Mouse (Mus musculus): ENCODE data around the gene Itga6. TPM values are rescaled to one million over a fixed set of nuclear protein-coding genes. Genes with fewer than 3 reads are reported as not detected.

Gene Itga6
- polyA plus RNA-seq, 1 experiment from 2014 or later = 17.7 TPM

DNA sequence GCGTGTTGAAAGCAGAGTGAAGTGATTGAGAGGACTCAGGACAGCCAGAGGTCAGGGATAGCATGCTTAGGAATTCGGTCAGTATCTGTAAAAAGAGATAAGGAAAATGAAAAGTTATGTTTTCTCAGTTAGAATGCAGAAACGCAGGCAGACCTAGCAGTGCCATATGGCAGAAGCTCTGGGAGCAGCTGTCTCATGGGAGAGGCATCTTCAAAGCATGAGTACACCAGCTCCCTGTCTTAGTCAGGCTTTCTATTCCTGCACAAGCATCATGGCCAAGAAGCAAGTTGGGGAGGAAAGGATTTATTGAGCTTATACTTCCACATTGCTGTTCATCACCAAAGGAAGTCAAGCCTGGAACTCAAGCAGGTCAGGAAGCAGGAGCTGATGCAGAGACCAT lies 119.6 kb downstream of the Itga6 start:
- Histone ChIP-seq H3K9me3 (replicated peaks; ENCODE audit: control insufficient read depth, low read length, poor library complexity, severe bottlenecking) (no peaks in the 10 kb centered on the region), H3K9ac (ENCODE audit: low read depth, low read length) (no peak overlapping the region), H3K4me2 (ENCODE audit: low read length) (no peak overlapping the region), H3K4me3 (ENCODE audit: low read depth, low read length) (no peak overlapping the region), H3K27ac (ENCODE audit: low read length) (no peak overlapping the region), H3K4me1 (ENCODE audit: control insufficient read depth, insufficient read depth, low read length) (no peaks in the 10 kb centered on the region), H3K36me3 (ENCODE audit: control insufficient read depth, insufficient read depth, low read length) (no peaks in the 10 kb centered on the region), H3K27me3 (ENCODE audit: control insufficient read depth, insufficient read depth, low read depth, low read length) (no peaks in the 10 kb centered on the region)
- ATAC-seq = no peak
- 71% methylated on average over 3 of the region's 3 CpGs for WGBS

DNA sequence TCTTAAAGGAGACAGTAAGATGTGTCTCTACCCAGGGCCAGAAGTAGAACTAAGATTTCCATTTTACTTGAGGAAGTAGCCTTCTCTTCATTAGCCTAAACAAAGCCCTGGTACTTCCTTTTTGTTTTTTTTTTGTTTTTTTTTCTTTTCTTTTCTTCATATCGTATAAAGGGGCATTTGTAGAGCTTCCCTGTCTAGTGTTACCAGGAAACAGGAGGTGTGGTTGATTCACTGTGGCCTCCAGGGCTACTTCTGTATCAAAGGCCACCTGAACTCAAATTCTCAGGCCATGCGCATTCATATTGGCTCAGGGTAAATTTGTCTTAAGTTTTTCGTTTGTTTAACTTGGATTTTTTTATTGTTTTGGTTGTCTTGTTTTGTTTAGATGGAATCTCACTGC lies 120.5 kb downstream of the Itga6 start:
- H3K36me3 ChIP-seq (ENCODE audit: control insufficient read depth, insufficient read depth, low read length) = no peaks in the 10 kb centered on the region
- no peaks in the 10 kb centered on the region for H3K4me1 ChIP-seq (ENCODE audit: control insufficient read depth, insufficient read depth, low read length)
- no peak overlapping the region for H3K27ac ChIP-seq (ENCODE audit: low read length)
- no peaks in the 10 kb centered on the region for H3K9me3 ChIP-seq (replicated peaks; ENCODE audit: control insufficient read depth, low read length, poor library complexity, severe bottlenecking)
- no peak overlapping the region for H3K4me2 ChIP-seq (ENCODE audit: low read length)
- no peak overlapping the region for H3K4me3 ChIP-seq (ENCODE audit: low read depth, low read length)
- no peak for ATAC-seq
- WGBS = 75% methylated on average over 3 of the region's 3 CpGs
- no peaks in the 10 kb centered on the region for H3K27me3 ChIP-seq (ENCODE audit: control insufficient read depth, insufficient read depth, low read depth, low read length)
- no peak overlapping the region for H3K9ac ChIP-seq (ENCODE audit: low read depth, low read length)

DNA sequence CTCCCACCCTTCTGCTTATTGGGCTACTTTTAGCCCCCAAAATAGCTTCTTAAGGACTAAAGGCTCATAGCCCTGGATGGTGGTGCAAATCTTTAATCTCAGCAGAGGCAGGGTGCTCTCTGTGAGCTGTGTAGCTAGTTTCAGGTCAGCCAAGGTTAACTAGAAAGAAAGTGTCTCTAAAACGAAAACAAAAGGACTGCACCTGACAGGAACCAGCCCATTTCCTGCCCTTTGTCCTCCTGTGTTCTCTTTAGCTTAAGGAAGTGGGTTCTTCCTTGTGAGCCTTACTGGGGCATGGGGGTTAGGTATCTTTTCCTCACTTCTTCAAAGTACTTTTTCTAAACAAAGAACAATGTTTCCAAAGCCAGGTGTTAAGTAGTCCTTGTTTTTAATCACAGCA lies 121.1 kb downstream of the Itga6 start:
- Histone ChIP-seq H3K27me3 (ENCODE audit: control insufficient read depth, insufficient read depth, low read depth, low read length) (no peaks in the 10 kb centered on the region), H3K4me1 (ENCODE audit: control insufficient read depth, insufficient read depth, low read length) (no peaks in the 10 kb centered on the region), H3K4me2 (ENCODE audit: low read length) (no peak overlapping the region), H3K27ac (ENCODE audit: low read length) (no peak overlapping the region), H3K36me3 (ENCODE audit: control insufficient read depth, insufficient read depth, low read length) (no peaks in the 10 kb centered on the region), H3K9me3 (replicated peaks; ENCODE audit: control insufficient read depth, low read length, poor library complexity, severe bottlenecking) (no peaks in the 10 kb centered on the region), H3K9ac (ENCODE audit: low read depth, low read length) (no peak overlapping the region), H3K4me3 (ENCODE audit: low read depth, low read length) (no peak overlapping the region)
- no peak for ATAC-seq
- 58% methylated on average over 1 of the region's 1 CpGs for WGBS

DNA sequence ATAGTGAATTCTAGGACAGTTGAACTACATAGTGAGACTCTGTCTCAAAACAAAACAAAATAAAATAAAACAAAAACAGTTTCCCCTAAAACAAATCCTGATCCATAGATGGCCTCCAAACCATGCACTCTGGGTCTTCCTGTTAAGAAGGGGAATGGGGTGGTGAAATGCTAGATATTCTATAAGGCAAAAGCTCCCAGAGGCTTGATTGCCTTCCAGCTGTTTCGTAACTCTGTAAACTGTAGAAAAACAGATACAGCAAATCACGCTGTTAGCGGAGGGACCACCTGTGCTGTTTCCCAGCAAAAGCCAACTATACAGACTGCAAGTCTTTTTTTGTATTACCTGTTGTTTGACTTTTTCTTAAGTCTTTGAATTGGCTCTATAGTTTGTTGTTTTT lies 121.6 kb downstream of the Itga6 start:
- ATAC-seq = no peak

DNA sequence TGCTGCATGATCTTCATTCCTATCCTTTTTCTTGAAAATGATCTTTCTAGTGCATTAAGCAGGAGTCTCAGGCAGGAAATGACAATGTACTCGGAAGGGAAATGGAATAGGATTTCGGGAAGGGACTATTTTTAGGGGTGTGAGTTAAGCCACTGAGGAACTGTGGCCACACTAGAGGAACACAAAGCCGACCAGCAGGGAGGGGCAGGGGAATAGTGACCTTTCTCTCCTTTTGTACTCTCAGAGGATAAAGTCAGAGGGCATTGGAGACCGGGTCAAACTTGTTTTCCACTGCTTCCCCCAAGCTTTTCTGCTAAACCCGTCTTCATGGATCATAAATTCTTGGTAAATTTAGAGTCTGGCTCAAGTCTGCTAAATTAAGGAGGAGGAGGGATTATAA lies 122.1 kb downstream of the Itga6 start:
- no peaks in the 10 kb centered on the region for H3K36me3 ChIP-seq (ENCODE audit: control insufficient read depth, insufficient read depth, low read length)
- H3K27me3 ChIP-seq (ENCODE audit: control insufficient read depth, insufficient read depth, low read depth, low read length) = no peaks in the 10 kb centered on the region
- H3K4me1 ChIP-seq (ENCODE audit: control insufficient read depth, insufficient read depth, low read length) = no peaks in the 10 kb centered on the region
- no peak overlapping the region for H3K9ac ChIP-seq (ENCODE audit: low read depth, low read length)
- H3K9me3 ChIP-seq (replicated peaks; ENCODE audit: control insufficient read depth, low read length, poor library complexity, severe bottlenecking) = no peaks in the 10 kb centered on the region
- no peak overlapping the region for H3K4me2 ChIP-seq (ENCODE audit: low read length)
- no peak overlapping the region for H3K27ac ChIP-seq (ENCODE audit: low read length)
- WGBS = 5% methylated on average over 5 of the region's 5 CpGs
- no peak for ATAC-seq
- no peak overlapping the region for H3K4me3 ChIP-seq (ENCODE audit: low read depth, low read length)

More for the DNA sequence above, 121.6 kb downstream of the Itga6 start:
- Histone ChIP-seq H3K9me3 (replicated peaks; ENCODE audit: control insufficient read depth, low read length, poor library complexity, severe bottlenecking) (no peaks in the 10 kb centered on the region), H3K4me1 (ENCODE audit: control insufficient read depth, insufficient read depth, low read length) (no peaks in the 10 kb centered on the region), H3K4me2 (ENCODE audit: low read length) (no peak overlapping the region), H3K27me3 (ENCODE audit: control insufficient read depth, insufficient read depth, low read depth, low read length) (no peaks in the 10 kb centered on the region), H3K9ac (ENCODE audit: low read depth, low read length) (no peak overlapping the region), H3K27ac (ENCODE audit: low read length) (no peak overlapping the region), H3K4me3 (ENCODE audit: low read depth, low read length) (no peak overlapping the region), H3K36me3 (ENCODE audit: control insufficient read depth, insufficient read depth, low read length) (no peaks in the 10 kb centered on the region)
- WGBS = 91% methylated on average over 3 of the region's 3 CpGs

DNA sequence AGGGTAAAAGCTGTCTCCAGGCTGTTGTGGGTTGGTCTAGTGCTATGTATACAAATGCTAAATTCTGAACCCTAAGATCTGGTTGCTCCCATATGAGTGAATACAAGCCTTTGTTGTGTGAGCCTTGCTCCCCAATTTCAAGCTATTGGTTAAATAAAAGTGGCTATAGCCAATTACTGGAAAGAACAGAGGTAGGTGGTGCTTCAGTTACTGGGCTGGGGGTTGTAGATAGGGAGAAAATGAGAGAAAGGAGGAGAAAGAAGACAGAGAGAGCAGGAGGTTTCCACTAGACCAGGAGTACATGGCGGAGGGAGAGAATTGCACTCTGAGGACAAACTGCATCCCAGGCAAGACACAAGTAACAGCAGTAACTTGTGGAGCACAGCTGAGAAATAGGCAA lies 122.8 kb downstream of the Itga6 start:
- Histone ChIP-seq H3K9me3 (replicated peaks; ENCODE audit: control insufficient read depth, low read length, poor library complexity, severe bottlenecking) (no peaks in the 10 kb centered on the region), H3K4me1 (ENCODE audit: control insufficient read depth, insufficient read depth, low read length) (no peaks in the 10 kb centered on the region), H3K4me3 (ENCODE audit: low read depth, low read length) (no peak overlapping the region), H3K36me3 (ENCODE audit: control insufficient read depth, insufficient read depth, low read length) (no peaks in the 10 kb centered on the region), H3K4me2 (ENCODE audit: low read length) (no peak overlapping the region), H3K27me3 (ENCODE audit: control insufficient read depth, insufficient read depth, low read depth, low read length) (no peaks in the 10 kb centered on the region), H3K27ac (ENCODE audit: low read length) (no peak overlapping the region), H3K9ac (ENCODE audit: low read depth, low read length) (no peak overlapping the region)
- 96% methylated on average over 1 of the region's 1 CpGs for WGBS
- no peak for ATAC-seq

DNA sequence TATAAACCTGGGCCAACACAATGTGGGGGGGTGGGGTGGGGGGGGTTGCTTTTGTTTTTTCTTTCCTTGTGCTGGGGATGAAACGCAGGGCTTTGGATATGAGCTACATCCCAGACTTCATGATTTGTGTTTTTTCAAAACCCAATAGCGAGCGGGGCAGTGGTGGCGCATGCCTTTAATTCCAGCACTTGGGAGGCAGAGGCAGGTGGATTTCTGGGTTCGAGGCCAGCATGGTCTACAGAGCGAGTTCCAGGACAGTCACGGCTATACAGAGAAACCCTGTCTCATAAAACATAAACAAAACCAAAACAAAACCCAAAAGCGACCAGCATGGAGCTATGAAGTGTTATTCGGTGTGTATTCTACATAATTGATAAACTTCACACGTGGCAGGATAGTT lies 126.7 kb downstream of the Itga6 start:
- Histone ChIP-seq H3K9me3 (replicated peaks; ENCODE audit: control insufficient read depth, low read length, poor library complexity, severe bottlenecking) (no peaks in the 10 kb centered on the region), H3K9ac (ENCODE audit: low read depth, low read length) (no peak overlapping the region), H3K4me3 (ENCODE audit: low read depth, low read length) (no peak overlapping the region), H3K4me1 (ENCODE audit: control insufficient read depth, insufficient read depth, low read length) (peaks cover 5% of the 10 kb centered on the region; the same call in 1 of the 2 replicates), H3K27me3 (ENCODE audit: control insufficient read depth, insufficient read depth, low read depth, low read length) (no peaks in the 10 kb centered on the region), H3K27ac (ENCODE audit: low read length) (no peak overlapping the region), H3K36me3 (ENCODE audit: control insufficient read depth, insufficient read depth, low read length) (no peaks in the 10 kb centered on the region), H3K4me2 (ENCODE audit: low read length) (no peak overlapping the region; the same call in 1 of the 2 replicates)
- no peak for ATAC-seq
- WGBS = 86% methylated on average over 10 of the region's 10 CpGs

DNA sequence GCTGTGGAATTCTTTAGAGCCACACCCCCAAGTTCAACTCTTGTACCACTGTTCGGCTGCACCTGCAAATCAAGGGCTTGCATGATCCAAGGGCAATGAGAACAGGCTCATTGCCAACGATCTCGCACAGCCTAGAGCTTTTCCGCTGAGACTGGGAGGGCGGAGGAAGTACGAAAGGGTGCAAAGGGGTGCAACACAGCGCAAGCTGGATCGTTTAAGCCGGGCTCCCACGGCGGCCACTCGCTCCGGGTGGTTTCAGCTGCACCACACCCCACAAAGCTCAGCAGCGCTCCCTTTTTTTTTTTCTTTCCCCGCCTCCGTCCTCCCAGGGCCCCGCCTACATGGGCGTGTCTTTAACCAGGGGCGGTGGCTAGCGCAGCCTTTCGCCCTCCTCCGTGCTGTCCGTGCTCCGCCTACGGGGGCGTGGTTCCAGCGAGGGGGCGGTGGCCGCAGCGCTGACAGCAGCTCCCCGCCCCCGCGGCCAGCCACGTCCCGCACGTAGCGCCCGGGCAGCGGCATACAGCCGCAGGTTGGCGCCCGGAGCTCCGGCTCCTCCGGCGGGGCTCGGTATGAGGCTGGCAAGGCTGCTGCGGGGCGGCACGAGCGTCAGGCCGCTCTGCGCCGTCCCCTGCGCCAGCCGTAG lies 127.5 kb downstream of the Itga6 start, which contains the start of gene Pdk1:
Gene Pdk1, plus strand, starts transcription at position 424 of the 643 bp plus-strand sequence.
- Histone ChIP-seq H3K9ac (ENCODE audit: low read depth, low read length) (peak within 1 kb of the TSS; percentile 77), H3K36me3 (ENCODE audit: control insufficient read depth, insufficient read depth, low read length) (no peaks in the 10 kb centered on the region), H3K4me2 (ENCODE audit: low read length) (peak within 1 kb of the TSS; percentile 88), H3K9me3 (replicated peaks; ENCODE audit: control insufficient read depth, low read length, poor library complexity, severe bottlenecking) (no peaks in the 10 kb centered on the region), H3K4me3 (ENCODE audit: low read depth, low read length) (peak within 1 kb of the TSS; percentile 82), H3K27ac (ENCODE audit: low read length) (peak within 1 kb of the TSS; percentile 85), H3K4me1 (ENCODE audit: control insufficient read depth, insufficient read depth, low read length) (peaks cover 5% of the 10 kb centered on the region; the same call in 1 of the 2 replicates), H3K27me3 (ENCODE audit: control insufficient read depth, insufficient read depth, low read depth, low read length) (no peaks in the 10 kb centered on the region)
- ATAC-seq = peak; percentile 97
- WGBS = under 1% methylated on average over 53 of the region's 55 CpGs

DNA sequence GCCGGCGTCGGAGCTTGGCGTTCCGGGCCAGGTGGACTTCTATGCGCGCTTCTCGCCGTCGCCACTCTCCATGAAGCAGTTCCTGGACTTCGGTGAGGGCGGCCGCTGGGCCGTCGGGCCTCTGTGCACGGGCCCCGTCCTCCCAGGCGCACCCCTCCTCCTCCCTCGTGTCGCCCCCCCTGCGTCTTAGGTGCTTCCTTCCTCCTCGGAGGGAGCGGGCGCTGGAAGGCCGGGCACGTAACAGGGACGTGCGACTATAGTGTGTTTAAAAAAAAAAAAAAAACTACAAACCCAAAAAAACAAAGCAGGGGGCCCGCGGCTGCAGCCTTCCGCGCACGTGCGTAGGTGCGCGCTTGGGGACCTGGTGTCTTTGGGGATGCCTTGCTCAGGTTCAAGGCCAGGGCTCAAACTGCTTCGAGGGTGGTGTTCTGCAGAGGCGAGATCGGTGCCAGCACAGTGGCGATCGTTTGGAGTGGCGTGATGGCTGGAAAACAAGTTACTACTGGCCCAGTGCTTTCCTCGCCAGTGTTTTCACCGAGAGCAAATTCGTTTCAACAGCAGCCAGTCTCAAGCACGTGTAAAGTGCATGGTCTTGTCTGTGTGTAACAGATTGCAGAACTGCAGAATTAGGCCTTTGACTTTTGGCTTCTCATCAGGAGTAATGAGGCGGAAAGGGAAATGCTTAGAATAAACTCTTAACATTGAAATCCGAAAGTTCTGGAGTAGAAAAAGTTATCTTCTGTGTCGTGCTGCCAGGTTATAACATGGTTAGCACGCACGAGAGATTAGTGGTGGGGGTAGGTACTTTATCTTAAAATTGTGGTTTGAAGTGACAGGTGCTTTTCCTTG lies 128.3 kb downstream of the Itga6 start:
- Histone ChIP-seq H3K4me1 (ENCODE audit: control insufficient read depth, insufficient read depth, low read length) (peaks cover 5% of the 10 kb centered on the region; the same call in 1 of the 2 replicates), H3K27ac (ENCODE audit: low read length) (peak overlapping the region; percentile 85), H3K9ac (ENCODE audit: low read depth, low read length) (peak overlapping the region; percentile 77), H3K9me3 (replicated peaks; ENCODE audit: control insufficient read depth, low read length, poor library complexity, severe bottlenecking) (no peaks in the 10 kb centered on the region), H3K4me2 (ENCODE audit: low read length) (peak overlapping the region; percentile 88), H3K36me3 (ENCODE audit: control insufficient read depth, insufficient read depth, low read length) (no peaks in the 10 kb centered on the region), H3K27me3 (ENCODE audit: control insufficient read depth, insufficient read depth, low read depth, low read length) (no peaks in the 10 kb centered on the region), H3K4me3 (ENCODE audit: low read depth, low read length) (peak overlapping the region; percentile 82)
- WGBS = 4% methylated on average over 51 of the region's 51 CpGs
- peak; percentile 44; the same call in 1 of the 2 replicates for ATAC-seq
